ENCODE assay signal across 14 mouse cellular contexts in genomic region chr19:45432351-45432750, GRCm38 (mm10).
DNase-seq lines count a peak whose midpoint lies in the region; ATAC-seq lines count a peak whose summit lies in the region.
"Had no signal": no experiment of that assay in that cellular context is flagged by ENCODE, and none has a peak within 500 bp of the region (broad histone marks: within the 10 kb centered on the region; RNA-seq: fewer than 3 reads in every experiment).

No protein-coding gene starts in this region.

- 89% methylated on average over 3 of the region's 3 CpGs for WGBS in liver, embryonic 11.5 days

- peak; percentile 34 for DNase-seq in gastrocnemius, adult 18-20 months (ENCODE audit: low spot score)
- DNase-seq in gastrocnemius, postnatal 36 days, result no peak
- peak; percentile 92 for DNase-seq in brain, adult 2 months (ENCODE audit: low read depth, low spot score)
- DNase-seq in cerebellum, postnatal 36 days, result peak; percentile 43 to 62
- DNase-seq in left cerebral cortex, adult 18-20 months (ENCODE audit: low spot score in 2 of 2), result peak; percentile 63 to 68
- DNase-seq in liver, embryonic 11.5 days (ENCODE audit: low spot score), result no peak
- no peak for DNase-seq in lung, postnatal 25 days (ENCODE audit: low spot score)
- DNase-seq: kidney, postnatal 36 days had no signal

- no peak overlapping the region for H3K4me2 ChIP-seq in liver, embryonic 11.5 days
- H3K4me2 ChIP-seq: embryonic facial prominence, embryonic 13.5 days; stomach, embryonic 15.5 days had no signal

- H3K36me3 ChIP-seq in liver, embryonic 11.5 days (ENCODE audit: control insufficient read depth, insufficient read depth, low read length), result no peaks in the 10 kb centered on the region
- H3K36me3 ChIP-seq: stomach, embryonic 15.5 days had no signal

- no peak for ATAC-seq in liver, embryonic 11.5 days (replicated peaks; ENCODE audit: low FRiP score)
- no peak for ATAC-seq in megakaryocyte, adult 5-6 weeks (ENCODE audit: poor library complexity, severe bottlenecking)
- ATAC-seq: hindbrain, postnatal 0 days; Patski had no signal

- H3K27ac ChIP-seq in liver, embryonic 11.5 days (ENCODE audit: low read depth, low read length), result no peak overlapping the region
- H3K27ac ChIP-seq: embryonic facial prominence, embryonic 13.5 days; hindbrain, postnatal 0 days; liver, embryonic 14.5 days; stomach, embryonic 15.5 days had no signal

- intact Hi-C loops in gastrocnemius, postnatal 36 days (cut with DNase I), result loop anchor here (5.0 to 10.0 kb wide), 3 partner anchors 112 to 150 kb away; no protein-coding TSS in a partner anchor

- H3K4me3 ChIP-seq in liver, embryonic 11.5 days (ENCODE audit: low read depth, low read length), result no peak overlapping the region
- H3K4me3 ChIP-seq: embryonic facial prominence, embryonic 13.5 days; stomach, embryonic 15.5 days had no signal

- no peaks in the 10 kb centered on the region for H3K9me3 ChIP-seq in liver, embryonic 11.5 days (ENCODE audit: control insufficient read depth, low read length)
- H3K9me3 ChIP-seq: embryonic facial prominence, embryonic 13.5 days; stomach, embryonic 15.5 days had no signal

- H3K9ac ChIP-seq in liver, embryonic 11.5 days (ENCODE audit: low read depth, low read length), result no peak overlapping the region
- H3K9ac ChIP-seq: embryonic facial prominence, embryonic 13.5 days; liver, embryonic 14.5 days; stomach, embryonic 15.5 days had no signal

- no peaks in the 10 kb centered on the region for H3K27me3 ChIP-seq in liver, embryonic 11.5 days (replicated peaks; ENCODE audit: control insufficient read depth, insufficient read depth, low read length)
- H3K27me3 ChIP-seq: embryonic facial prominence, embryonic 13.5 days; Patski; stomach, embryonic 15.5 days had no signal

- H3K4me1 ChIP-seq in liver, embryonic 11.5 days (replicated peaks; ENCODE audit: control insufficient read depth, insufficient read depth, low read length), result no peaks in the 10 kb centered on the region; the same call in 1 of the 2 replicates
- H3K4me1 ChIP-seq: stomach, embryonic 15.5 days had no signal

Comparison
In these comparisons a context has a peak if more than half of its experiments do, and no peak if none do; other contexts are left out.
1. DNase-seq: peak in gastrocnemius, adult 18-20 months (single experiment), brain, adult 2 months (single experiment), cerebellum, postnatal 36 days (2 of 2) and left cerebral cortex, adult 18-20 months (2 of 2); none in gastrocnemius, postnatal 36 days (0 of 2), liver, embryonic 11.5 days (single experiment) and lung, postnatal 25 days (single experiment).